Mouse (Mus musculus): Measurements from ENCODE around the gene Ypel2.
A peak's percentile ranks its signal among the peaks of the same experiment; 100 is the strongest.

The Ypel2 gene

DNA sequence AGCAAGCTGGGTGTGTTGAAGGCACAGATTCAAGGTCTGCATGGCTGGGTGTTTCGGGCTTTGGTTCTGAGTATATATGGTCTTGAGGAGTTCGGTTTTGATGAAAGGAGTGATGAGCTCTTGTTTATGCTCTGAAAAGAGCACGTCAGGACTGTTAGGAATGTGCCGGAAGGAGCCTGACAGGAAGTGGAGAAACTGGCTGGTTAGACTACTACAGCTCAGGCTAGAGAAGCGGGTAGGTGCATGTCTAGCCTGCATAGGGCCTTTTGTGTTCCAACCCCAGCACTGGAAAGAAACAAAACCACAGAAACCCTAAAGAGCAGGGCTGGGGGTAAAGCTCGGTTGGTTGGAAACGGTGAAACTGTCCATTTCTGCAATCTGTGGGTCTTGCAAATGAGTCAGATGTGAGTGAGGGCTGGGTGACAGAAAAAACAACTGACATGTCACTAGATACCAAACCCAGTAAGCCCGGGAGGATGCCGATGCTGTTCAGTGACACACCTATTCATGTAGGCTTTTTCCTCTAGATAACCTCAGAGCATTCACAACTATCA is 68.3 kb downstream of the Ypel2 start:
- DNase-seq: no peak

DNA sequence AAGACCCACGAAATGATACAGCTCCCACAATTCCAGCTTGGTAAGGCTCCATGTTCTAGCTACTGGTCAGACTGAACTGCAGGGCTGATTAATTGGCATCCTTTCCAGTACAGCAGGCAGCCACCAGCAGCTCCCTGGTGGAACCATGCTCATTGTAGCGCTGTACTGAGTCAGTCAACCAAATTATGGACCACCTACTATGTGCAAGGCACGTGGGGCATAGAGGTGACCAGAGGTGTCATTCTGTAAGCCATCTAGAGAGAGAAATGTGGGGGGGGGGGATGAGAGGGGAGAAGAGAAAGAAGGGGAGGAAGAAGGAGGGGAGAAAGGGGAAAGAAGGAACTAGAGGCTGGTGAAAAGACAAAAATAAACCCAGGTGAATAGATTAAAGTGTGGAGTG is 68.9 kb downstream of the Ypel2 start:
- no peak for DNase-seq

DNA sequence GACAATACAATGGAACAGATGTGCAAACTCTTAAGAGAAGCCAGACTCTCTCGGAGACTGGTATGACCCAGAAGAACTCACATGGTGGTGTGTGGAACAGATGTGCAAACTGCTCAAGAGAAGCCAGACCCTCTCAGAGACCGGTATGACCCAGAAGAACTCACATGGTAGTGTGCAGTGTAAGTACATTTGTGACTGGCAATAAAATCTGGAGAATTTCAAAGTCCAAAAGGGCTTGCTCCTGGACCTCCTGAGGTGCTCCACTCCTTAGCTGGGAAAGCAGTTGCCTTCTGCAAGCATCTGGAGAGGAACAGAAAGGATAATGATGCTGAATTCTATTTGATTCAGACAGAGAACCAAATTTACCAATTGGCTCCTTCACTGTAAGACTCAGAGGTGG is 69.9 kb downstream of the Ypel2 start:
- no peak for DNase-seq

DNA sequence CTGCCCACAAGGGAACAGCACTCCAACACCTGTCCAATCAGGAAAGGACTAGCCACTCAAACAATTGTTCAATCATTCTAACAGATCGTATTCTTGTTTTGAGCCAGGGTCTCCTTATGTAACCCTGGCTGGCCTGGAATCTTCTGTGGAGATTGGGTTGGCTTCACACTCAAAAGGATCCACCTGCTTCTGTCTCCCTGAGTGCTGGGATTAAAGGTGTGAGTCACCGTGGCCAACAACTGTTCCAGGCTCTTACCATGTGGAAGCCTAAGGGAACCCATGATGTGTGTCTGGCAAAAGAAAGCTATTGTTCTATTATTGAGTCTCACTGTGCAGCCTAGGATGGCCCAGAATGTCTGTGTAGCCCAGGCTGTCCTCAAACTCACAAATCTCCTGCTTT is 71.5 kb downstream of the Ypel2 start:
- DNase-seq: no peak

DNA sequence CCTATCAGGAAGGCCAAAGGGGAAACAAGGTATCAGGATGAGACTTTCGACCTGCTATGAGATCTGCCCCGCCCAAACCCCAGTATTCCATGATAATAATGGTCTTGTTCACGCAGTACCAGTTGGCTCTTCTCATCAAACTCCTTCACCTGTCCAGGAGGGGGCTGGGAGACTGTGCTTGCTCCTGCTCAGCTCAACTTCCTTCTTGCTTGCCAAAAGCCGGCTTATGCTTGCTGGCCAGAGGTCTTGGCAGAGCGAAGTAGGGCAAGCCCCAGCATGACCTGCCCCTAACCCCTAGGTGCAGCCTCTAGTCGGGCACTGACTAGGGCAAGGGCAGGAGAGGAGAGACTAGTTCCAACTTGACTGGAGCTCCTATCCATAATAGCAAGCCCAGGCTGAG is 72.2 kb downstream of the Ypel2 start:
- no peak for DNase-seq

DNA sequence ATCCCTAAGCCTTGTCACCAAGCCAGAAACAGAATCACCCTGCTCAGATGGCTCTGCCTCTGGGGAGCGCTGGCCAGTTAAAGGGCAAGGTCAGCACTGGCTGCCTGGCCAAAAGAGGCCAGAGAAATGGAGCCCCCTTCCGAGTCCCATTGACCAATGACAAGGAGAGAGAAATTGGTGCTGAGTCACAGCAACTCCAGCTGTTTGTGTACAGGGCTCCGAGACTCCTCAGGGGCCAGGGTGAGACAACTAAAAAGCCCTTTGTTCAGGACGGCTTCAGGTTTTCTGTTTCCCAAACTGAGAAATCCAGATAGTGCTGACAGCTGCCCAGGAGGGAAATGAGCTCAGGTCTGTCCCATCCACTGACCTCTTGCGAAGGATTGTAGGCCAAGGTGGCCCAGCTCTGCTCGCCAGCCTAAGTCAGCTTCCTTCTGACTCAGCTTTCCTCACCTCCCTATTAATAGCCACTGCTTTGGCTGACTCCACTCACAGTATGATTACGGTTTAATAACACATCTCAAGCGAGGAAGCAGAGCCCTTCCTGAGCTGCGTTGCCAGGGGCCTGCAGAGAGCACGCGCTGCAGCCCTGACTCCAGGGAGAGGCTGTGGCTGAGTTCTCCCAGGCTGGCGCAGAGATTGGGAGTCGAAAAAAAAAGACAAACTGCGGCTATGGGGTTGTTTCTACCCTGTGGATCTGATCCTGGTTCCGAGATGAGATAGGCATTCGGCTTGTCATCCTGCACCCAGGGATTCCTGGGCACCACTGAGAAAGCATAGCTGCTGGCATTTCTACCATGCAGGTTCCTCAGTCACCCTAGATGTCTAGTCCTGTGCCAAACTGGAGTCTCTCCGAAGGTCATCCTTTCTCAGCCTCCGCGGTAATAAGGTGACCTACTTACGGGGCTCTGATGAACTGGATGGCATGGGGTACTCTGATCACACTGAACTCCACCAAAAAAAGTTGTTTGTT is 73.1 kb downstream of the Ypel2 start:
- peak; percentile 50 for DNase-seq

DNA sequence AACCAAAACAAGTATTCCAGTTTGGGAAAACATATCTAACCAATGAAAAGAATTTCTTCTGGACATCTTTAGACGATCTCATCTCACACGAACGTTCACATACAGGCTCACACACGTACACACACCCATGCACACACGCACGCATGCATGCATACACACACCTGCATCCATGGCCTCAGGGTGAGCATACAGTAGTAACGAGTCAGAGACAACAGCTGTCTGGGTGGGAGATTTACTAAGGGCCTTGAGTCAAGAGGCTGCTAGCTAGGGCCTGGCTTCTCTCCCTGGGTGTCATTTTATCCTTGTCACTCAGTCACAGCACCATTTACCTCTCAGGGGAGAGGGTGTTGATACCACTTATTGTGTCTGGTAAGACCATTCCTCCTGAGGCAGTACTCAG is 74.0 kb downstream of the Ypel2 start:
- DNase-seq: no peak

DNA sequence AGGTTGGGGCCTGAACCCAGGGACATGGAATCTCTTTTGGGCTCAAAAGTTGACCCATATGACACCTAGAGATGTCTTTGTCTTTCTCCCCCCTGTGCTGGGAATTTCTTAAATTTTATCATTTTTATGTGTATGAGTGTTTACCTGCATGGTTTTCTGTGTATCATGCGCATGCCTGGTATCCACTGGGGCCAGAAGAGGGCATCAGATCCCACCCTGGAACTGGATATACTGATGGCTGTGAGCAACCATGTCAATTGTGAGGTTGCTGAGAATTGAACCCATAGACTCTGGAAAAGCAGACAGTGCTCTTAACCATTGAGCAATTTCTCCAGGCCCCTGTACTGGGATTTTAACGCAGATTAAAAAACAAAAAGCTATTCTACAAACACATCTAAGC is 76.0 kb downstream of the Ypel2 start:
- DNase-seq: no peak

DNA sequence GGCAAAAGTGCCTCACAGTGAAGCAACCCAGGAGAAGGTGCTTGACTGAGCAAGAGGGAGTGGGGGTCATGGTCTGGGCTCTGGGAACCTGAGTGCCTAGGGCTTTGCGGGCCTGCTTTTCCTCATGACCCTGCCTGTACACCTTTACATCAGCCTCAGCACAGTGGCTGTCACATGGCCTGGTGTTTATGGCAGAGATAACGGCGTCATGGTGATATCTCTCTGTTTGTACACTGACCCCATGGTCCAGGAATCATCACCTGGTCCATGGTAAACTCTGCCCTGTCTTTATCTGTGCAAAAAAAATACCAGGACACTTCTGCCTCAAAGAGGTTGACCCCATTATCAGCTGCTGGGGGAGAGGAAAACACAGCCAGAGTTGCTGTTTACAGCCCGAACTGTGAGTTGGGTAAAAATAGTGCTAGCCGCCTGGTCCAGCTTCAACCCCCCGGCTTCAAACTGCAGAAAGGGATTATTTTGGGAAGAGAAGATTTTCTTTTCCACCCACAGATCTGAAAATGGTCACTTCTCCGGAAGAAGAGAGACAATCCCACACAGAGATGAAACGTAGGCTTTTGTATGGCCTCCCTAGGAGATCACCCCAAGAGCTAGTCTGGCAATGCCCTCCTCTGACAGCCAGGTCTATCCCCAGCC is 76.8 kb downstream of the Ypel2 start:
- no peak for DNase-seq

DNA sequence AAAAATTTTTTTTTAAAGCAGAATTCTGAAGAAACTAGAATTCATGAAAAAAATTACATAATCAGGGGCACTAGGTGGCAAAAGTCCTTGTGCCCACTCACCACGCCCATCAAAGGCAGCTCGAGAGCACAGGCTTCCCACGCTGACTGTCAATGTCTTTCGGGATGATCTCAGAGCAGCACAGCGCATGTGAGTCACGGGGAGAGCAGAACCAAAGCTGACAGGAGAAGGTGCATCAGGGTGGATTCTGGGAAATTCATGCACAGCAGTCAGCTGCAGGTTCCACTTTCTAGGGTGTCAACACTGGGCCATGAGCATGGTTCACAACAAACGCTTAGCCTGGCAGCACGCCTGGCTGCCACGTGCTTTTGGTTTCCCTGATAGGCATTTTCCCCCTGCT is 79.2 kb downstream of the Ypel2 start:
- DNase-seq: no peak

DNA sequence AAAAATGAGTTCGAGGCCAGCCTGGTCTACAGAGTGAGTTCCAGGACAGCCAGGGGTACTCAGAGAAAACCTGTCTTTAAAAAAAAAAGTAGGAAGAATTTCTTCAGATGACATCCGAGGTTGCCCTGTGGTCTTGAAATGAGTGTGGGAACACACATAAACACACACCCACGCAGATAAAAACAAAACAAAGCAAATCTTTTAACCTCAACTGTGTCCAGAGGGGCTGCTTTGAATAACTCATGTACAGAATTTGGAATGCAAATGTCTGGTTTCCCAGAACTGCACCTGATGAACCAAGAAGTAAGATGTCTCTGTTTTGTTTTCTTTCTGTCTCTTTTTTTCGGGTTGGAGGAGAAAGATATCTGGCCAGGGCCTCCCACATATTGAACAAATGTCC is 83.3 kb downstream of the Ypel2 start:
- no peak for DNase-seq

DNA sequence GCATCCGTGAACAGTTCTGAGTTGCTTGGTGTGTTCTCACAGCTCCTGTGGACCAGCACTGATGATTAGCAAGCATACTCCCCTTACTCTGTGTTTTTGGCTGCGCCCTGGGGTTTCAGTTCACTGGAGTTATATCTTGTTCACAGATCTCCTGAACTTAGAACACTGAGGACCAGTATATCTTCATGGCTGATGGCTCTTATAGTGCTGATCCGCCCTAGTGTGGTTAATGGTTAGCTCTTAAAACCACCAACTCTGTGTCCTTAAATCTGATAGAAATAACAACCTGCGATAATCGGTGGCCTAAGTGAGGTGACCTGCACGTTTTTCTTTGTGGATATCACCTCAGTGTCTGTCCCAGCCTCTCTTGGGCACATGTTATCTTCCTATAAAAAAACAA is 84.5 kb downstream of the Ypel2 start:
- DNase-seq: no peak

DNA sequence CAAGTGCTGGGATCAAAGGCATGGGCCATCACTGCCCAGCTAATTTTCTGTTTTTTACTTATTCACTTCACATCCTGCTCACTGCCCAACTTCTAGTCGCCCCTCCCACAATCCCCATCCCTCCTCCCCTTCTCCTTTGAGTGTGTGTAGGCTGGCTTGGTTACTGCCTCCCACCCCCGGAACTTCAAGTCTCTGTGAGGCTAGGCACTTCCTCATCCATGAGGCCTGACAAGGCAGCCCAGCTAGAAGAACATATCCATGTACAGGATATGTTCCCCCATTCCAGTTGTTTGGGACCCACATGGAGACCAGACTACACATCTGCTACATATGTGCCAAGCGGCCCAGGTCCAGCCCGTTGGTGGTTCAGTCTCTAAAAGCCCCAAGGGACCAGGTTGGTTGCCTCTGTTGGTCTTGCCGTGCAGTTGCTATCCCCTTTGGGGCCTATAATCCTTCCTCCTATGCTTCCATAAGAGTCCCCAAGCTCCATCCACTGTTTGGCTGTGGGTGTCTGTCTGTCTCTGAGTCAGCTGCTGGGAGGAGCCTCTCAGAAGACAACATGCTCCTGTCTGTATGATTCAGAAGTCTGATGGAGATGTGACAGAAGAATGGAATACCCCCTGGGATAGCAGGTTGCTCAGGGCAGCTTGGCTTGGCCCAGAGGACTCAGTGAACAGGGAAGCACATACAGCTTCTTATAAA is 85.5 kb downstream of the Ypel2 start:
- no peak for DNase-seq

DNA sequence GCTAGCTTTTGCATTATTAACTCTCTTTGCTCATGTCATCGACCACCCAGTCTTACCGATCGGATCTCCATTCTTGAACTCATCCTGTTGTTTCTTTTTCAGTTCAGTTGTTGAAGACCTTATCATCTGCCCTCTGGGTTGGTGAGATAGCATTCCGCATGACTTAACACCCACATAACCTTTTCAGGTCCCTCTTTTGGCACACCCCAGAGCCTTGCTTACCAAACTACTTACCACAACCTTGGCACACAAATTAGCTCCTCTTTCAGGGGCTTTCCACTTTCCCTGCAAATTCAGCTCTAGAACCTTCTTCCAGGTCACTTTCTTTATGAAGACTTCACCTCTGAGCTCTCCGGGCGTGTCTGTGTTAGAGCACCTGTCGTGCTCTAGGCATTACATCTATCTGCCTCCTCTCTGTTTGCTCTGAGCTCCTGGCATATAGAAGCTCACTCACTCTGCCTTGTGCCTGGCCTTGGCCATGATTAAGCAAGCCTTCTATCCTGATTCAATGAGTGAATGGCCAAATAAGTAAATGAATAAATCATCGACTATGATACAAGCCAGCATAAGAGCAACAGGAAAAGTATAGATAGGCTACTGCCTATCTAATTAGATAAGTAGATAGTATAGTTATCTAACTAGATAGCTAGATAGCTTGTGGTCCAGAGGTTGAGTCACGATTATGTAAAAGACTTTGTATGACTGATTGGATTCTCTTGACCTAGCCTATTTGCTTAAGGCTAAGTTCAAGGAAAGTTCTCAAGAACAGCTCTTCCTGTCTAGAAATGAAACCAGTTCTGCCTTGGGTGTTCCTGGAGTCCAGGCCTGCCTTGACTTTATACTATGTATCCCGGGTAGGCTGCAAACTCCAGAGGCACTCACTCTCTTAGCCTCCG is 86.5 kb downstream of the Ypel2 start:
- DNase-seq: no peak

DNA sequence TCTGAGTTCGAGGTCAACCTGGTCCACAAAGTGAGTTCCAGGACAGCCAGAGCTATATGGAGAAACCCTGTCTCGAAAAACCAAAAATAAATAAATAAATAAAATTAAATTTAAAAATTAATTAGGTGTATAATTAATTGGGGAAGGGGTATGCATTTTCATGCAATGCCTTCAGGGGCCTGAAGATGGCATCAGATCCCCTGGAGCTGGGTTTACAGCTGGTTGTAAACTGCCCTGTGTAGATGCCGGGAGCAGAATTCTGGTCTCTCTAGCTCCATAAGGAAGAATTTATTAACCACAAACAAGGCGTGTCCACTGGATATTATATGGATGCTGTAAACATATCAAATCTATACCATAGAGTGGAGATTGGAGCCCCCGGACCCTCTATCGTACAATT is 87.2 kb downstream of the Ypel2 start:
- DNase-seq: no peak

DNA sequence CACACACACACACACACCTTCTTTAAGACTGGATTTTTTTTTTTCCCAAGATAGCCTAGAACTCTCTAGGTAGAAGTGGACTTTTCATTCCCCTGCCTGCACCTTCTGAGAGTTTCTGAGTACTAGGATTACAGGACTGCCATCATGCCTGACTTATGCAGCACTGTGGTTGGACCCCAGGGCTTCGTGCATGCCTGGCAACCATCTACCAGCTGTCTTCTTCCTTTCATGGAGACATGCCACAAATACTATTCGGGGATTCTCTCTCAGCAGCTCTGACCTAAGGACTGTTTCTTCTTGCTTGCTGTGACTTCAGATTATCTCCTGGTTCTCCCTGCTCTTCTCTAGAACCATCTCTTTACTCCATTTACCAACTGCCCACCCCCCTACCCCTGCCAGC is 88.2 kb downstream of the Ypel2 start:
- DNase-seq: no peak

DNA sequence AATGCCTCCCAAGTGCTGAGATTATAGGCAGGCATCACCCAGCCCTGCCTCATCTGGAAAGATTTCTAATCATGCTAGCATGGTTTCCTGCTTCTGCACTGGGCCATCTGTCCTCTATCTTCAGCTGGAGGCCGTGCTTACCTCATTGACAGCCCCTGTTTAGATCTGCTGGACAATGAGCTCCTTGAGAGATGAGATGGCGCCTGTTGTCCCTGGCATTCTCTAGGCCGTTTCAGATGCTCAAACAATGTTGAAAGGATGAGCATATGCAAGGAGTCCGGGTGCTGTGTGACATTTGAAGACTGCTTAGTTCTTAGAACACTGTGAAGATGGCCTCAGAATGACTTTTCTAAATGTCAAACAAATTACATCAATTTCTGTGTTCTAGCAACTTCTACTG is 88.8 kb downstream of the Ypel2 start:
- DNase-seq: no peak

DNA sequence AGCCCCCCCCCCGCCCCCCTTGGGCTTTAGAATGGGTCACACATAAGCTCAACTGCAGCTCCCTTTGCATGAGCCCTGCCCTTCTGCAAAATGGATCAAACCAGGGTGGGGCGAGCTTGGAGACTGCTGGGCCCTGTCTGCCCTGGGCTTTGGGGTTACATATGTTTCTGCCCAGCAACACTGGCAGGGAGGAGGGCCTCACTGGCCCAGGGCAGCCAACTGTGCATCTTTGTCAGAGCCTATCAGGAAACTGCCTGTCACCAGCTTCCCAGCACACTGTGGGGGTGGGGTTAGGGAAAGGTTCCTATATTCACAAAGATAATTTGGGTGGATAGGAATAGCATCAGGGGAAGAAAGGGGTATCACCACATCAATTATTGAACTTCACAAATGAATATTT is 95.1 kb downstream of the Ypel2 start:
- no peak for DNase-seq

DNA sequence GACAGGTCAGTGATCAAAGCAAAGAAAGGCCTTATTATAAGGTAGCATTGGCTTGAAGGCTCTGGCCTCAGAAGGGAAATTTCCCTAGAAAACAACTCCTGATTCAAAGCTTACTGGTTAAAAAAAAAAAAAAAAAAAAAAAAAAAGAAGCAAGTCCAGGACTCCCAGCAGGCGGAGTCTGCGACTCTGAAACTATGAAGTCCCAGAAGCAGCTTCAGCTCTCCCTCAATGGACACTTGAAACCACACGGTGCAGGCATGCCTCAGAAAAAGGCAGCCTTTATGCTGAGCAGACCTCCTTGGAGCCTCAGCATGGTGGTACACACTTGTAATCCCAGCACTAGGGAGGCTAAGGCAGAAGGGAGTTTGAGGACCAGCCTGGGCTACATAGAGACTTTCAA is 97.9 kb downstream of the Ypel2 start:
- DNase-seq: no peak

DNA sequence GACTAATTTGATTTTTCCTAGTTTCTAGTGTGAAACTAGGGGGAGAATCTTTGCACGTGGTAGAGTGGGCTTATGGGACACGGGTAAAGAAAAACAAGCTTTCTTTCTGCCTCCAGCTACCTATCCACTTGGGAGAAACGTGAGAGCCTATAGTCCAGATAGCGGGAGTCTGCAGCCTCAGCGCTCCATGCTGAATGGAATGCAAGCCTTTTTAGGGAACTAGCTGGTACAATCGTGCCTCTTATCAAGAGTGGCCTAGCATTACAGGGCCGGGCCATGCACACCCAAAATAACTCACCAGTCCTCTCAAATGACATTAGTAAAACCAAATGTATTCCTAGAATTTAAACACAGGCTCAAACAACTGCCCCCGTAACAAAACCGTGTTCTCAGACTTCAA is 98.4 kb downstream of the Ypel2 start:
- DNase-seq: no peak

DNA sequence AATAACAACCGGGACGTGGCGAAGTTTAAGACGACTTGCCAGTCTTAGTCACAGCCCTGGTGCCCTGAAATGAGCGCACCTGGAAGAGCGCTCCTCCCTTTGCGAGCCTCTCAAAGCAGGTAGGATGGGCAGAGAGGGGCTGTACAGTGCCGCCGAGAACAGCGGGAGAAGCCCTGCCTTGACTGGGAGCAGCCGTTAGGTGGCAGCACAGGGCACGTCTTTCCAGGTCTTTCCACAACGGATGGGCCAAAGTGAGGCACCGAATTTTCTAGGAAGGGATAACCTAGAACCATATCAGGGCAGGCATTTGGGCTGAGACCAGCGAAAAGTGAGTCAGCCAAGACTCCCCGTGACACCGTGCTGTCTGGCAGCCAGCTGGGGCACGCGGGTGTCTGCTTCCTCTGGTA is 99.3 kb downstream of the Ypel2 start:
- DNase-seq: peak; percentile 85

DNA sequence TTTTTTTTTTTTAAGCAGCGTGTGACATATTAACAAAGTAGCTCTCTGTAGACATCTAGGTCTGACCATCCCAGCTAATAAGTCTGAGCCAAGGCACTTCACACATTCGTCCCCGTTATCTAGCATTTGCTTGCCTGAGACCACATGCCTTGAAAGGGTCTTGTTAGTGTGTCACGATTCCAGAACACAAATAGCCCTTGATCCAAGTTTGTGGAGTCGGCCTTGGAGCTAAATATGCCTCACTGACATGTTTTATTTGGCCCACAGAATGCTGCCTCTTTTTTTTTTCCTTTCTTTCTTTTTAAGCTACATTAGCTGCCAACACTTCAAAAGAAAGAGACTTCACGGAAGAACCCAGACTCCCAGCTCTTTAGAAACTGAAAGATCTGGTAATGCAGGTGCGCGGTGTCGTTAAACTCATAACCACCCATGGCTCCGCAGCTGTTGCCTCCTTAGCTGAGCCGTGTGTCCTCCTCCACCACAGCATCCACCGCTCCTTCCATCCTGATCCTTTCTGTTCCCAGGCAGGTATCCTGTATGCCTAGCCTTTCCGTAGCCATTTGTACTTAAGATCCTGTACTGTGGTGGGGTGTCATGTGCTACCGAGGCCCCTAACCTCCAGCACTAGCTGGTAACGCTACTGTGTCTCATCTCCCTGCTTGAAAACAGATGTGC is 100.4 kb downstream of the Ypel2 start:
- no peak for DNase-seq
